Mouse (Mus musculus) lung, postnatal 0 days (tissue): ENCODE measurements around the gene Pam.

Experiments
- CTCF ChIP-seq: IDR thresholded peaks from 2 replicates; pipeline ENCODE4 v1.5.1; 2016; ENCODE audit warnings: antibody characterized with exemption, mild to moderate bottlenecking
- EP300 ChIP-seq: IDR thresholded peaks from 2 replicates; pipeline ENCODE4 v1.6.1; 2016; ENCODE audit warnings: antibody characterized with exemption, mild to moderate bottlenecking, control low read depth

DNA sequence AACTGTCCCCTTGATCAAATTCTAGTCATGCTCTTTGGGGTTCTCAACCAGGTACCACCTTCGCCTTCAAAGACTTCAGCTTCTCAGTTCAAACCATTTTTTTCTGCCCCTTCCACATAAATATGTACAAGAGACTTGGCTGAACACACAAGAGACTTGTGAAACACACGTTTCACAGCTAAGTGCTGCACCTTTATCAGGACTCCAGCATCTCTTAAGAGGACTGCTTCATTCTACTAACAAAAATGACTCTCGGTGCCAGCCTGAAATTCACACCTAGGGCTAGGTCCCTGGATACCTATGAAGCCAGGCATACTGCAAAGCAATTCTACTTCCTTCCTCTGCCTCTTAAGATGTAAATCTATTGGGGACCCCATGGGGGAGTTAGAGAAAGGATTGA is 148.3 kb downstream of the Pam start:
- no peak for TF ChIP-seq CTCF
- TF ChIP-seq EP300 = no peak
